Mouse (Mus musculus): Measurements from ENCODE around the gene Arl8a. TPM values are rescaled to one million over a fixed set of nuclear protein-coding genes. Genes with fewer than 3 reads are reported as not detected.
"Not testable (repeated sequence)": the region's sequence is repeated elsewhere in the genome, so short reads cannot be mapped to it uniquely, and the experiment has no call there.

Gene Arl8a
- polyA plus RNA-seq, 1 experiment from 2014 or later, result 285 TPM

GRCm38 (mm10) chr1:135189186-135189585 is 42.6 kb downstream of the Arl8a start:
- ATAC-seq (ENCODE audit: low FRiP score), result no peak
- Histone ChIP-seq H3K27me3 (no peaks in the 10 kb centered on the region), H3K9ac (no peak overlapping the region), H3K4me3 (no peak overlapping the region), H3K9me3 (no peaks in the 10 kb centered on the region), H3K36me3 (no peaks in the 10 kb centered on the region), H3K27ac (no peak overlapping the region), H3K4me2 (no peak overlapping the region), H3K4me1 (replicated peaks) (no peaks in the 10 kb centered on the region; the same call in 1 of the 2 replicates)
- WGBS, result 93% methylated on average over 4 of the region's 4 CpGs

- H3K4me2 ChIP-seq; H3K9me3 ChIP-seq; ATAC-seq (ENCODE audit: low FRiP score); H3K36me3 ChIP-seq; H3K4me3 ChIP-seq; H3K9ac ChIP-seq; H3K27ac ChIP-seq; H3K27me3 ChIP-seq; H3K4me1 ChIP-seq (replicated peaks): not testable (repeated sequence)
- WGBS, result 80% methylated on average over 5 of the region's 5 CpGs
Observed at GRCm38 (mm10) chr1:135194335-135194734, 47.7 kb downstream of the Arl8a start.

GRCm38 (mm10) chr1:135195907-135196440 is 49.4 kb downstream of the Arl8a start:
- no peak overlapping the region for H3K9ac ChIP-seq
- no peak overlapping the region for H3K27ac ChIP-seq
- 86% methylated on average over 6 of the region's 6 CpGs for WGBS
- H3K36me3 ChIP-seq, result no peaks in the 10 kb centered on the region
- no peaks in the 10 kb centered on the region for H3K9me3 ChIP-seq
- H3K4me3 ChIP-seq, result no peak overlapping the region
- ATAC-seq (ENCODE audit: low FRiP score), result no peak
- H3K4me1 ChIP-seq (replicated peaks), result peaks cover 10% of the 10 kb centered on the region
- no peak overlapping the region for H3K4me2 ChIP-seq
- no peaks in the 10 kb centered on the region for H3K27me3 ChIP-seq

DNA sequence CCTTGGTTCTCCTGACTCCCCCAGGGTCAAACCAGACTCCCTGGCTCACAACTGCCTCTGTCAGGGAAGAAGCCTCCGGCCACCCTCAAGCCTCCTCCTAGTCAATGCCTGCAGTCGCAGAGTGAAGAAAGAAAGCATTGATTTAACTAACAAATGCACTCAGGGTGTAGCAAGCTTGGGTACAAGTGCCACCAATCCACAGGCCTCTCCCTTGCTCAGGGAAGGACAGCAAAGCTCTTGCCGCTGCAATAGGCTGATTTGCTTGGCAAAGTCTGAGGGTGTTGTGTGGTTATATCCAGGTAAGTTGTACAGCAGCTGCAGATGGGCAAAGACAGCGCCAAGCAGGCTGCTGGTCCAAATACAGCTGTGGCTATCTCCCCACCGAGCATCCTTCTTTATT is 51.8 kb downstream of the Arl8a start:
- H3K9ac ChIP-seq, result no peak overlapping the region
- 30% methylated on average over 5 of the region's 5 CpGs for WGBS
- H3K27ac ChIP-seq, result no peak overlapping the region
- H3K4me2 ChIP-seq, result no peak overlapping the region
- no peaks in the 10 kb centered on the region for H3K9me3 ChIP-seq
- no peaks in the 10 kb centered on the region for H3K36me3 ChIP-seq
- peaks cover 10% of the 10 kb centered on the region for H3K4me1 ChIP-seq (replicated peaks)
- ATAC-seq (ENCODE audit: low FRiP score), result no peak
- no peaks in the 10 kb centered on the region for H3K27me3 ChIP-seq
- H3K4me3 ChIP-seq, result no peak overlapping the region

- 1% methylated on average over 21 of the region's 21 CpGs for WGBS
- Histone ChIP-seq H3K4me2 (peak overlapping the region; percentile 44), H3K27ac (no peak overlapping the region; the same call in 1 of the 2 replicates), H3K4me3 (no peak overlapping the region), H3K36me3 (no peaks in the 10 kb centered on the region), H3K27me3 (no peaks in the 10 kb centered on the region), H3K9me3 (no peaks in the 10 kb centered on the region), H3K4me1 (replicated peaks) (peaks cover 12% of the 10 kb centered on the region), H3K9ac (peak overlapping the region; percentile 55; the same call in 1 of the 2 replicates)
- ATAC-seq (ENCODE audit: low FRiP score), result no peak
Observed at GRCm38 (mm10) chr1:135199014-135199819, 52.6 kb downstream of the Arl8a start.

GRCm38 (mm10) chr1:135200400-135200799 is 53.8 kb downstream of the Arl8a start:
- Histone ChIP-seq H3K27ac (no peak overlapping the region), H3K9ac (no peak overlapping the region), H3K36me3 (no peaks in the 10 kb centered on the region), H3K9me3 (no peaks in the 10 kb centered on the region), H3K4me2 (no peak overlapping the region), H3K4me3 (no peak overlapping the region), H3K4me1 (replicated peaks) (peaks cover 18% of the 10 kb centered on the region), H3K27me3 (no peaks in the 10 kb centered on the region)
- no peak for ATAC-seq (ENCODE audit: low FRiP score)
- 79% methylated on average over 4 of the region's 4 CpGs for WGBS

DNA sequence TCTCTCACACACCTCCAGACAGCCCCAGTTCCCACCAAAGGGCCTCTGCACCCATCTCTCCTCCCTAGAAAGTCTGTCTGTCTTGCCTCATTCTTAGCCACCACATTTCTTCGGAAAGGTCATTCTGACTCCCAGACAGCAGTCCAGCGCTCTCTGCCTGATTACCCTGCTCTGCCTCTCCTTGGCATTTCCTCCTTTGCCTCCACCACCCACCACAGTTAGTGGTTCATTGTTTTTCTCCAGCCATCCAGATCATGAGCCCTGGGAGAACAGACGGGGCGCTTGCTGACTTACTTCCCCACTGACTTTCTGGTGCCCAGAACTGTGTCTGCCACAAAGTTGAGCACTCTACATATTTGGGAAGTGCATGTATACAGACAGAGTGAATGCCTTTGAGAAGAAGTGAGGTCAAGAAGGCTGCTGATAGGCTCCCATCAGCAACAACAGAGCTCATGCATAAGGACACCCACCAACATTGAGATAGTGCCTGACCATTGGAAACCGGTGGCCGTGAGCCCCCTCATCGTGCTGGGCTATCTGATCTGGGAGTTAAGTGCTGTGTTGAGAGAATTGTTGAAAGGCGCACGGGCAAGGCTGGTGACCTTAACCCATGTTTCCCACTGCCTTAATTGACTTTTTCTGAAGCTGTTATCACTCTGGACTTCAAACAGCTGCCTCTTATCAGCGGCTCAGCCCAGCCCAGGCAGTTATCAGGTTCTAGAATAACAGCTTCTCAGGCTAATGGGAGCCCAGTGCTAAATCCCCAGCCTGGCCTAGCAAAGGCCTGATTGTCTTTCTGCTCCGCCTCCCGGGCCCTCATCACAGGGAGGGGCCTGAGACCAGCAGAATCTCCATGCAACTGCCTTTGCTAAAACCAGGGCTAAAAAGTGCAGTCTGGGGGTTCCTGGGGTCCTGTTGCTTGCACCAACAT is 57.8 kb downstream of the Arl8a start:
- 40% methylated on average over 12 of the region's 12 CpGs for WGBS
- ATAC-seq (ENCODE audit: low FRiP score), result no peak
- no peak overlapping the region for H3K27ac ChIP-seq

GRCm38 (mm10) chr1:135205257-135205656 is 58.6 kb downstream of the Arl8a start:
- no peaks in the 10 kb centered on the region for H3K36me3 ChIP-seq
- H3K4me3 ChIP-seq, result no peak overlapping the region
- WGBS, result 65% methylated on average over 4 of the region's 4 CpGs
- H3K4me2 ChIP-seq, result no peak overlapping the region
- no peak overlapping the region for H3K9ac ChIP-seq
- no peaks in the 10 kb centered on the region for H3K9me3 ChIP-seq
- H3K27ac ChIP-seq, result no peak overlapping the region
- no peaks in the 10 kb centered on the region for H3K27me3 ChIP-seq
- H3K4me1 ChIP-seq (replicated peaks), result peaks cover 9% of the 10 kb centered on the region; the same call in 1 of the 2 replicates
- ATAC-seq (ENCODE audit: low FRiP score), result no peak

More for the DNA sequence above, 57.8 kb downstream of the Arl8a start:
- no peak overlapping the region for H3K9ac ChIP-seq
- no peaks in the 10 kb centered on the region for H3K9me3 ChIP-seq
- no peaks in the 10 kb centered on the region for H3K27me3 ChIP-seq
- no peak overlapping the region for H3K4me2 ChIP-seq
- H3K4me3 ChIP-seq, result no peak overlapping the region
- H3K4me1 ChIP-seq (replicated peaks), result peaks cover 10% of the 10 kb centered on the region
- H3K36me3 ChIP-seq, result no peaks in the 10 kb centered on the region

Other genes starting within 250 kb of the Arl8a start
- gene Ppp1r12b, start 190.9 kb upstream of the Arl8a start, polyA plus RNA-seq (2015; fragmentation: Nextera tagmentation; extraction: Ambion mirVana), result 12.4 and 14.9 TPM in 2 replicates
- 15.3 and 17.0 TPM in 2 replicates for gene Ube2t, start 184.3 kb upstream of the Arl8a start, polyA plus RNA-seq (2015; fragmentation: Nextera tagmentation; extraction: Ambion mirVana)
- 0.47 and 0.92 TPM in 2 replicates for gene Lgr6, start 41.5 kb upstream of the Arl8a start, polyA plus RNA-seq (2015; fragmentation: Nextera tagmentation; extraction: Ambion mirVana)
- 0.62 and 0.88 TPM in 2 replicates for gene Ptpn7, start 14.1 kb upstream of the Arl8a start, polyA plus RNA-seq (2015; fragmentation: Nextera tagmentation; extraction: Ambion mirVana)
- gene Gpr37l1, start 20.9 kb downstream of the Arl8a start, polyA plus RNA-seq (2015; fragmentation: Nextera tagmentation; extraction: Ambion mirVana), result 0.35 and 0.41 TPM in 2 replicates
- gene Elf3, start 111.7 kb downstream of the Arl8a start, polyA plus RNA-seq (2015; fragmentation: Nextera tagmentation; extraction: Ambion mirVana), result 0.19 TPM in 2 replicates
- gene Rnpep, start 137.3 kb downstream of the Arl8a start, polyA plus RNA-seq (2015; fragmentation: Nextera tagmentation; extraction: Ambion mirVana), result 101 and 102 TPM in 2 replicates
- 145 and 164 TPM in 2 replicates for gene Timm17a, start 167.0 kb downstream of the Arl8a start, polyA plus RNA-seq (2015; fragmentation: Nextera tagmentation; extraction: Ambion mirVana)
- gene Lmod1, start 178.0 kb downstream of the Arl8a start, polyA plus RNA-seq (2015; fragmentation: Nextera tagmentation; extraction: Ambion mirVana), result 0.29 and 0.31 TPM in 2 replicates
- gene Shisa4, start 228.4 kb downstream of the Arl8a start, polyA plus RNA-seq (2015; fragmentation: Nextera tagmentation; extraction: Ambion mirVana), result 84.2 and 89.9 TPM in 2 replicates

Data from hindbrain, embryonic 13.5 days (tissue).